Mouse (Mus musculus): Measurements from ENCODE around the gene Nxpe4. TPM values are rescaled to one million over a fixed set of nuclear protein-coding genes. Genes with fewer than 3 reads are reported as not detected.
"Not testable (repeated sequence)": the region's sequence is repeated elsewhere in the genome, so short reads cannot be mapped to it uniquely, and the experiment has no call there.

Nxpe4 gene
- polyA plus RNA-seq, 1 experiment from 2014 or later, result 7.4 TPM

DNA sequence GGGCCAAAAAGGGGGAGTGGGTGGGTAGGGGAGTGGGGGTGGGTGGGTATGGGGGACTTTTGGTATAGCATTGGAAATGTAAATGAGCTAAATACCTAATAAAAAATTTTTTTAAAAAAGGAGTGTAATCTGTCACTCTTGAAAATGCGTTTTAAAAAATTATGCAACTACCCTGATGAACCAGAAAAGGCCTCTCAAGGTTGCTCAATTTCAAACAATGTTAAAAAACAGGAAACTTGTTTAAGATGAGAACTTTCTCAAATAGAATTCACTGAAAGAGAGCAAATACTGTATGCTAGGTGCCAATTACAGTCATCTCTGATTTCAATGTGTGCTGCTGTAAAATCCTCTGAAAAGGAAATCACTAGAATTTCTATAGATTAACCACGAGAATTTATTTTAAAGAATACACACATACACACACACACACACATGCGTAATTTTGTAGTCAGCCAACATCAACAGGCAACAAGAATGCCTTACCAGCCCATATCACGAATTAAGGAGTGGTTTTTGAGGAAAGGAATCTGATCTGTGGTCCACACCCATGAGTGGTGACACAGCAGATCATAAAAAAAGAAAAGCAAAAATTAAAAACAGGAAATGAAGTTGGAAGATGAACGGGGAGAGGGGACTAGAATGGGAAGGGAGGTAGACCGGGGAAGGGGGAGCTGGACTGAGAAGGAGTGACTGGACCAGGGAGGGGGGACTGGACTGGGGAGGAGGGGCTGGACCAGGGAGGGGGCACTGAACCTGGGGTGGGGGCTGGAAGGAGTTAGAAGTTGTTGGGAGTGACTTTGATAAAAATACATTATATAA lies 248.6 kb downstream of the Nxpe4 start:
- no peaks in the 10 kb centered on the region for H3K27me3 ChIP-seq (replicated peaks; ENCODE audit: control insufficient read depth, insufficient read depth, low read length)
- H3K4me1 ChIP-seq (replicated peaks; ENCODE audit: control insufficient read depth, insufficient read depth, low read length), result no peaks in the 10 kb centered on the region
- no peak overlapping the region for H3K4me2 ChIP-seq (ENCODE audit: low read length)
- no peaks in the 10 kb centered on the region for H3K36me3 ChIP-seq (ENCODE audit: control insufficient read depth, insufficient read depth)
- WGBS, result 89% methylated on average over 6 of the region's 6 CpGs
- no peak overlapping the region for H3K9ac ChIP-seq (replicated peaks; ENCODE audit: low read depth, low read length)
- no peak for ATAC-seq
- H3K27ac ChIP-seq (ENCODE audit: low read length), result no peak overlapping the region
- no peak overlapping the region for H3K4me3 ChIP-seq (replicated peaks; ENCODE audit: low read length)
- no peaks in the 10 kb centered on the region for H3K9me3 ChIP-seq (ENCODE audit: control insufficient read depth, low read length)

DNA sequence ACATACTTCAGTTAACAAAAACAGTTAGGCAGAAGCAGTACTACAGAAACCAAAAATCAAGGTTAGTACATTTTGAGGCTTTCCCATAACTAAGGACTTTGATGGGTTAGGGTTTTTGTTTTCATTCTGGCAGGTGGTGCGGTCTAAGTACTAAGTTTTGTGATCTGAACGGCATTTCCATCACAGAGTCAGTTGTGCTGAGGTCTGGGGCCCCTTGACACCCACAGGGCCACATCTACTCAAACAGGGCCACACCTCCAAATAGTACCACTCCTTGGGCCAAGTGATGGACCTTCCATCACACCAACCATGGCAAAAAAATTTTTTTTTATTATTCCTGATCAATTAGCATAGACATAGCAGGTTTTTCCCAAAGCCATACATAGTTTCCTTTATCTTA lies 251.8 kb downstream of the Nxpe4 start:
- Histone ChIP-seq H3K36me3 (ENCODE audit: control insufficient read depth, insufficient read depth) (no peaks in the 10 kb centered on the region), H3K4me1 (replicated peaks; ENCODE audit: control insufficient read depth, insufficient read depth, low read length) (no peaks in the 10 kb centered on the region), H3K27ac (ENCODE audit: low read length) (no peak overlapping the region), H3K27me3 (replicated peaks; ENCODE audit: control insufficient read depth, insufficient read depth, low read length) (no peaks in the 10 kb centered on the region), H3K4me3 (replicated peaks; ENCODE audit: low read length) (no peak overlapping the region), H3K9me3 (ENCODE audit: control insufficient read depth, low read length) (no peaks in the 10 kb centered on the region), H3K9ac (replicated peaks; ENCODE audit: low read depth, low read length) (no peak overlapping the region), H3K4me2 (ENCODE audit: low read length) (no peak overlapping the region)
- no peak for ATAC-seq
- 78% methylated on average over 2 of the region's 2 CpGs for WGBS

DNA sequence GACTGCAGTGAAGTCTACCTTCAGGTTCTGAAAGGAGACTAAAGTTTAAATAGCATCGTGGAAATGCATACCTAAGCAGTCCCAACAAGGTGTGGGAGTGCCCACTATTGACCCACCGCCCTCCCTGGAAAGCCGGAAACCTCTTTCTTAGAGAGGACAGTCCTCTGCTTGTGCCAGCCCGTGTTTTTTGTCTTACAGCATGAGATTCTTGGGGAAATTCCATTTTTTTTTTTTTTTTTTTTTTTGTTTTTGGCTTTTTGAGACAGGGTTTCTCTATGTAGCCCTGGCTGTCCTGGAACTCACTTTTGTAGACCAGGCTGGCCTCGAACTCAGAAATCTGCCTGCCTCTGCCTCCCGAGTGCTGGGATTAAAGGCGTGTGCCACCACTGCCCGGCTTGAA lies 255.5 kb downstream of the Nxpe4 start:
- H3K9ac ChIP-seq (replicated peaks; ENCODE audit: low read depth, low read length); ATAC-seq; H3K9me3 ChIP-seq (ENCODE audit: control insufficient read depth, low read length); H3K4me3 ChIP-seq (replicated peaks; ENCODE audit: low read length); H3K4me2 ChIP-seq (ENCODE audit: low read length); H3K36me3 ChIP-seq (ENCODE audit: control insufficient read depth, insufficient read depth); H3K4me1 ChIP-seq (replicated peaks; ENCODE audit: control insufficient read depth, insufficient read depth, low read length); H3K27me3 ChIP-seq (replicated peaks; ENCODE audit: control insufficient read depth, insufficient read depth, low read length); H3K27ac ChIP-seq (ENCODE audit: low read length): not testable (repeated sequence)
- 93% methylated on average over 8 of the region's 8 CpGs for WGBS

DNA sequence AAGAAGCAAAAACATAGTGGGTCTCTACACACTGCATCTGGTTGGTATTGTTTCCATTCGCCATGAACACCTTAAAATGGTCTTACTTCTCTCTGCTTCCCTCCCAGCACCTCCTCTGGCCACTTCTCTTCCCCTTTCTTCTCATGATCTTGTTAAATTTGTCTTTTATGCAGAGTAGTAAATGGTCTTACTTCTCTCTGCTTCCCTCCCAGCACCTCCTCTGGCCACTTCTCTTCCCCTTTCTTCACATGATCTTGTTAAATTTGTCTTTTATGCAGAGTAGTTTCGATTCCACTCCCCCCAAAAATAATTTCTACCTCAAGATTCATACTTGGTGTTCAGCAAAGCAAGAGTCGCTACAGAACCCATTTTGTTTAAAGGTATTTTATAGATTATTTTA lies 256.2 kb downstream of the Nxpe4 start:
- WGBS, result 82% methylated on average over 3 of the region's 3 CpGs
- no peaks in the 10 kb centered on the region for H3K27me3 ChIP-seq (replicated peaks; ENCODE audit: control insufficient read depth, insufficient read depth, low read length)

DNA sequence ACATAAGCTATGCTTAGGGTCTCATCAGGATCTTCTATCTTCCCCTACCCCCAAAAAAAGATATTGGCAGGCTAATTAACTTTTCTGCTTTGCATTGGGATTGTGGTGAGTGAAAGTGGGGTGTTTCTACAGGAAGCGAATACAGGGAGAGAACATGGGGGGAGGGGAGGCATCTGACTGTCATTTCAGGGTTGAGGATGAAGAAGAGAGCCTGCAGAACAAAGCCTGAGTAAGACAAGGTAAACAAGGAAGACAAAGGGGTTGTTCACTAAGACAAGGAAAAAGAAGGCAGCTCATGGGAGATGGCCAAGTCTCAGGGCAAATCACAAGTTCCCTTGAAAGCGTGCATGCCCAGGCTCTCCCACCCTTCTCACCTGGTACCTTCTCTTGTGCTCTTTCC lies 256.6 kb downstream of the Nxpe4 start:
- Histone ChIP-seq H3K9ac (replicated peaks; ENCODE audit: low read depth, low read length) (no peak overlapping the region), H3K4me2 (ENCODE audit: low read length) (no peak overlapping the region), H3K36me3 (ENCODE audit: control insufficient read depth, insufficient read depth) (no peaks in the 10 kb centered on the region), H3K4me3 (replicated peaks; ENCODE audit: low read length) (no peak overlapping the region), H3K4me1 (replicated peaks; ENCODE audit: control insufficient read depth, insufficient read depth, low read length) (no peaks in the 10 kb centered on the region), H3K27ac (ENCODE audit: low read length) (no peak overlapping the region), H3K9me3 (ENCODE audit: control insufficient read depth, low read length) (no peaks in the 10 kb centered on the region), H3K27me3 (replicated peaks; ENCODE audit: control insufficient read depth, insufficient read depth, low read length) (no peaks in the 10 kb centered on the region)
- ATAC-seq, result no peak
- WGBS, result 84% methylated on average over 2 of the region's 2 CpGs

More for the DNA sequence above, 256.2 kb downstream of the Nxpe4 start:
- no peaks in the 10 kb centered on the region for H3K4me1 ChIP-seq (replicated peaks; ENCODE audit: control insufficient read depth, insufficient read depth, low read length)
- no peak overlapping the region for H3K9ac ChIP-seq (replicated peaks; ENCODE audit: low read depth, low read length)
- no peaks in the 10 kb centered on the region for H3K9me3 ChIP-seq (ENCODE audit: control insufficient read depth, low read length)
- no peaks in the 10 kb centered on the region for H3K36me3 ChIP-seq (ENCODE audit: control insufficient read depth, insufficient read depth)
- H3K4me3 ChIP-seq (replicated peaks; ENCODE audit: low read length), result no peak overlapping the region
- H3K4me2 ChIP-seq (ENCODE audit: low read length), result no peak overlapping the region
- ATAC-seq, result no peak
- H3K27ac ChIP-seq (ENCODE audit: low read length), result no peak overlapping the region

DNA sequence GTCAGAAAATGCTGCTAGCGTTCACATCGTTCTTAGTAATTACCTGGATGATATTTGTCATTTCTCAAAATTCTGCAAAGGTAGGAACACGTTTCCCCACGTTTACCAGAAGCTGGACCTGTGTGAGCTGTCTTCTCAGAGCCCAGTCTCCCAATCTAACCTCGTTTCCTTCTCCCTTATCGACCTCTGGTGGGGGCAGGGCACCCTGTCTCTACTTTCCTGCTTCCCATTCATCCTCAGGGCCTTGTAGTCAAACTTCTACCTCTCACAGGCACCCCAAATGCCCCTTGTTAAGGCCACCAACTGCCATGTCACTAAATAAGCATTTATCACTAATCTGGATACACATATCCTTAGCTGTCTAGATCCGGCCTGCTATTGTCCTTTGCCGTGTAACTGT lies 257.0 kb downstream of the Nxpe4 start:
- H3K27me3 ChIP-seq (replicated peaks; ENCODE audit: control insufficient read depth, insufficient read depth, low read length), result no peaks in the 10 kb centered on the region
- 72% methylated on average over 8 of the region's 8 CpGs for WGBS
- no peaks in the 10 kb centered on the region for H3K4me1 ChIP-seq (replicated peaks; ENCODE audit: control insufficient read depth, insufficient read depth, low read length)
- H3K36me3 ChIP-seq (ENCODE audit: control insufficient read depth, insufficient read depth), result no peaks in the 10 kb centered on the region
- no peak overlapping the region for H3K9ac ChIP-seq (replicated peaks; ENCODE audit: low read depth, low read length)
- no peaks in the 10 kb centered on the region for H3K9me3 ChIP-seq (ENCODE audit: control insufficient read depth, low read length)
- H3K4me2 ChIP-seq (ENCODE audit: low read length), result no peak overlapping the region
- H3K4me3 ChIP-seq (replicated peaks; ENCODE audit: low read length), result no peak overlapping the region
- no peak overlapping the region for H3K27ac ChIP-seq (ENCODE audit: low read length)
- no peak for ATAC-seq

DNA sequence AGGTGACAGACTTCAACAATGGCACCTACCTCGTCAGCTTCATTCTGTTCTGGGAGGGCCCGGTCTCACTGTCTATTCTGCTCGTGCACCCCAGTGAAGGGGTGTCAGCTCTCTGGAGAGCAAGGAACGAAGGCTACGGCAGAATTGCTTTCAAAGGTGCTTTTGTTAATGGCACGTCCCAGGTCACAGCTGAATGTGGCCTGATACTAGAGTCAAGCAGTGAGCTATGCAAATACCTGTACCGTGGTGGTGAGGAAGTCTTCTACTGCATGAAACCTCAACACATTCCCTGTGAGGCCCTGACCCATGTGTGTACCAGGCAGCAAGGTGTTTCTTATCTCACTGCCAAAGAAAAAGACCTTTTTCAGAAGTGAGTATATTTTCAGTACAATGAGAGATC lies 258.6 kb downstream of the Nxpe4 start:
- H3K27ac ChIP-seq (ENCODE audit: low read length), result no peak overlapping the region
- H3K4me1 ChIP-seq (replicated peaks; ENCODE audit: control insufficient read depth, insufficient read depth, low read length), result no peaks in the 10 kb centered on the region
- H3K4me3 ChIP-seq (replicated peaks; ENCODE audit: low read length), result no peak overlapping the region
- ATAC-seq, result no peak
- WGBS, result 85% methylated on average over 7 of the region's 7 CpGs
- H3K36me3 ChIP-seq (ENCODE audit: control insufficient read depth, insufficient read depth), result no peaks in the 10 kb centered on the region
- H3K27me3 ChIP-seq (replicated peaks; ENCODE audit: control insufficient read depth, insufficient read depth, low read length), result no peaks in the 10 kb centered on the region
- no peak overlapping the region for H3K4me2 ChIP-seq (ENCODE audit: low read length)
- H3K9me3 ChIP-seq (ENCODE audit: control insufficient read depth, low read length), result no peaks in the 10 kb centered on the region
- no peak overlapping the region for H3K9ac ChIP-seq (replicated peaks; ENCODE audit: low read depth, low read length)

DNA sequence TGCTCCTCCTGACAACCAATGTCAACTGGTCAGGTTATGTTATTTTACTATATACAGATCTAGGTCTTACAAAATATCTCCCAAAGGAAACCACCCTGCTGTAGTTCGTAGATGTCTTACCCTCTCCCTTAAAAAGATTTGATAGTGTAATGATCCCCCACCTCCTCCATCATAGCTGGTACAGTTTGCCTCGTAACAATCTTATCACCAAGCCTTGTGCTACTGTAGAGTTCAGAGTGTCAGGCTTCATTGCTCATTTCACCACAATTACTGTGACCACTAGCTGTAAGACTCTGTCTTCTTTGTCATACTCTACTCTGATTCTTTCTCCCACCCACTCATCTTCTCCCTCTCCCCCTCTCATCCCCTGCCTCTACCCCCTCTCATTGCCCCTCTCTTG lies 259.2 kb downstream of the Nxpe4 start:
- H3K27me3 ChIP-seq (replicated peaks; ENCODE audit: control insufficient read depth, insufficient read depth, low read length), result no peaks in the 10 kb centered on the region
- no peak for ATAC-seq
- no peak overlapping the region for H3K9ac ChIP-seq (replicated peaks; ENCODE audit: low read depth, low read length)
- WGBS, result 89% methylated on average over 2 of the region's 2 CpGs
- H3K4me2 ChIP-seq (ENCODE audit: low read length), result no peak overlapping the region
- H3K9me3 ChIP-seq (ENCODE audit: control insufficient read depth, low read length), result no peaks in the 10 kb centered on the region
- H3K36me3 ChIP-seq (ENCODE audit: control insufficient read depth, insufficient read depth), result no peaks in the 10 kb centered on the region
- no peak overlapping the region for H3K27ac ChIP-seq (ENCODE audit: low read length)
- no peak overlapping the region for H3K4me3 ChIP-seq (replicated peaks; ENCODE audit: low read length)
- no peaks in the 10 kb centered on the region for H3K4me1 ChIP-seq (replicated peaks; ENCODE audit: control insufficient read depth, insufficient read depth, low read length)

DNA sequence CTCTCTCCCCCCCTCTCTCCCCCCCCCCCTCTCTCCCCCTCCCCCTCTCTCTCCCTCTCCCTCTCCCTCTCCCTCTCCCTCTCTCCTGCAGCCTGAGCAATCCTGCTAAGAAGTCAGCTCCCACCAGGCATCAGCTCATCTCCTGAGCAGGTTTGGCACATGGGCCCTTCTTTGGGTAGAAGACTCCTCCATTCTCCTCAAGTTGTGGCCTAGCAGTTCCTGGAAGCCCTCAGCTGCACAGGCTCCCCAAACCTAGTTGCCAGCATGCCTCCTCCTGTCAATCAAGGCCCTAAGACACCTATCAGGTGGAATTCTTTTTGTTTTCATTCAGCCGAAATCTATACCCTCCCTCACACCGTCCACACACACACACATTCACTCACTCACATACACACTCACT lies 259.7 kb downstream of the Nxpe4 start:
- no peak overlapping the region for H3K4me3 ChIP-seq (replicated peaks; ENCODE audit: low read length)
- no peaks in the 10 kb centered on the region for H3K9me3 ChIP-seq (ENCODE audit: control insufficient read depth, low read length)
- ATAC-seq, result no peak
- no peak overlapping the region for H3K27ac ChIP-seq (ENCODE audit: low read length)
- H3K27me3 ChIP-seq (replicated peaks; ENCODE audit: control insufficient read depth, insufficient read depth, low read length), result no peaks in the 10 kb centered on the region
- WGBS, result 82% methylated on average over 2 of the region's 2 CpGs
- H3K9ac ChIP-seq (replicated peaks; ENCODE audit: low read depth, low read length), result no peak overlapping the region
- no peaks in the 10 kb centered on the region for H3K36me3 ChIP-seq (ENCODE audit: control insufficient read depth, insufficient read depth)
- H3K4me2 ChIP-seq (ENCODE audit: low read length), result no peak overlapping the region
- H3K4me1 ChIP-seq (replicated peaks; ENCODE audit: control insufficient read depth, insufficient read depth, low read length), result no peaks in the 10 kb centered on the region

DNA sequence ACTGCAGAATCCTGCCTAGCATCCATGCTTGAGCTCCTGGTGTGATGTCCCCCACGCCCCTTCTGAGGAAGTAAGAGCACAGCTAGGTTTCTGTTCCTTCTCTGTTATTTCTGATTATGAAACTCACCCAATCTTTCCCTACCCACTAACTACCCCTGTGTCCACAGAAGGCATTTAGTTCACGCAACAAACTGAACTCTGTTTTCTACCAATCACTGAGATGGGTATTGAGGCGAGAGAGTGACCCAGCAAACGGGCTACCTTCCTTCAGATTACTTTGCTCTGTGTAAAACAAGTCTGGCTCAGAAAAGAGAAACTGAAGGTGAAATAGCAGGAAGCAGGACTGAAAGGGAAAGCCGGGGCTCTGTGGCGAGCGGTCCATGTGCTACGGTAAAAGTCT lies 260.6 kb downstream of the Nxpe4 start:
- no peaks in the 10 kb centered on the region for H3K27me3 ChIP-seq (replicated peaks; ENCODE audit: control insufficient read depth, insufficient read depth, low read length)
- H3K27ac ChIP-seq (ENCODE audit: low read length), result no peak overlapping the region
- no peak for ATAC-seq
- no peaks in the 10 kb centered on the region for H3K36me3 ChIP-seq (ENCODE audit: control insufficient read depth, insufficient read depth)
- H3K9ac ChIP-seq (replicated peaks; ENCODE audit: low read depth, low read length), result no peak overlapping the region
- no peak overlapping the region for H3K4me2 ChIP-seq (ENCODE audit: low read length)
- no peak overlapping the region for H3K4me3 ChIP-seq (replicated peaks; ENCODE audit: low read length)
- H3K9me3 ChIP-seq (ENCODE audit: control insufficient read depth, low read length), result no peaks in the 10 kb centered on the region
- 86% methylated on average over 8 of the region's 8 CpGs for WGBS
- no peaks in the 10 kb centered on the region for H3K4me1 ChIP-seq (replicated peaks; ENCODE audit: control insufficient read depth, insufficient read depth, low read length)
